Comparison of ENCODE assay signal across 8 mouse cellular contexts in the genomic region with DNA sequence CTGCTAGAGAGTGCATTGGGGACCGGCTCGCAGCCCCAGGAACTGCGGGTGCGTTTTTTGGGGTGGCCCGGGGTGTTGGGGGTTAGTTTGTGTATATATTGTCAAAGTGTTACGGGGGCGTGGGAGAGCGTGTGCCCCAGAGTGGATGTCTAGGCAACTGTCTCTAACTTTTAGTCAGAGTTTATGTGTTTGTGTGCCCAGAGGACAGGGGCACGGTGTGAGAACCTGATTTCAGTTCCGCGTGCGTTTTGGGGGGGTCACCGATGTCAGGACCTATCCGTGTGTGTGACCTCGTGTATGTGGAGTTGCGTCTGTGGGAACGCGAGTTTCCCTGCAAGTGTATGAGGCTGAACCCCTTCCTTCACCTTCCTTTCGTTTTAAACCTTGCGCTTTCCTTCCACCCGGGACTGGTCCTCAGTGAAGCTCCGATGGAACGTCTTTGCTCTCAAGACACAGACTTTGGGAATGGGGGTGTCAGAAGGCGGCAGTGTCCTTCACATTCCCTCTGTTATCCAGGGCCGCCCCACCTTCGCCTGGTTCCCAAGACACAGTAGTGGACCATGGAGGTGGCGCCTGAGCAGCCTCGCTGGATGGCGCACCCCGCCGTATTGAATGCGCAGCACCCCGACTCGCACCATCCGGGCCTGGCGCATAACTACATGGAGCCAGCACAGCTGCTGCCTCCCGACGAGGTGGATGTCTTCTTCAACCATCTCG. TPM values are rescaled to one million over a fixed set of nuclear protein-coding genes. Genes with fewer than 3 reads are reported as not detected.
A peak's percentile ranks its signal among the peaks of the same experiment; 100 is the strongest.
DNase-seq lines count a peak whose midpoint lies in the region; ATAC-seq lines count a peak whose summit lies in the region.

No protein-coding gene starts in this region.

- no peaks in the 10 kb centered on the region for H3K9me3 ChIP-seq in lung, embryonic 15.5 days
- no peaks in the 10 kb centered on the region for H3K9me3 ChIP-seq in forebrain, embryonic 12.5 days
- no peaks in the 10 kb centered on the region for H3K9me3 ChIP-seq in kidney, embryonic 16.5 days (ENCODE audit: low read length)
- H3K9me3 ChIP-seq in midbrain, embryonic 14.5 days (ENCODE audit: control insufficient read depth, low read length), result no peaks in the 10 kb centered on the region

- DNase-seq in lung, postnatal 25 days (ENCODE audit: low spot score), result no peak
- DNase-seq in midbrain, embryonic 14.5 days, result peak; percentile 49
- DNase-seq in adrenal gland, postnatal 4 days (ENCODE audit: low spot score in 2 of 2), result no peak
- no peak for DNase-seq in retina, postnatal 1 day

- H3K4me2 ChIP-seq in lung, embryonic 15.5 days, result peak overlapping the region; percentile 79
- H3K4me2 ChIP-seq in forebrain, embryonic 12.5 days, result peak overlapping the region; percentile 63
- peak overlapping the region; percentile 79 for H3K4me2 ChIP-seq in kidney, embryonic 16.5 days (replicated peaks; ENCODE audit: low read depth, low read length)
- peak overlapping the region; percentile 61 for H3K4me2 ChIP-seq in midbrain, embryonic 14.5 days (ENCODE audit: low read length)

- peak overlapping the region; percentile 41; the same call in 1 of the 2 replicates for H3K9ac ChIP-seq in lung, embryonic 15.5 days
- H3K9ac ChIP-seq in forebrain, embryonic 12.5 days, result peak overlapping the region; percentile 30; the same call in 1 of the 2 replicates
- peak overlapping the region; percentile 71 for H3K9ac ChIP-seq in kidney, embryonic 16.5 days (replicated peaks; ENCODE audit: low read length)
- peak overlapping the region; percentile 43; the same call in 1 of the 2 replicates for H3K9ac ChIP-seq in midbrain, embryonic 14.5 days (replicated peaks; ENCODE audit: low read length)

- H3K27me3 ChIP-seq in lung, embryonic 15.5 days, result peaks cover 100% of the 10 kb centered on the region
- H3K27me3 ChIP-seq in forebrain, embryonic 12.5 days, result peaks cover 100% of the 10 kb centered on the region
- H3K27me3 ChIP-seq in kidney, embryonic 16.5 days (ENCODE audit: insufficient read depth, low read length), result peaks cover 94% of the 10 kb centered on the region
- H3K27me3 ChIP-seq in midbrain, embryonic 14.5 days (ENCODE audit: control insufficient read depth, insufficient read depth, low read length), result peaks cover 90% of the 10 kb centered on the region

- H3K27ac ChIP-seq in lung, embryonic 15.5 days, result no peak overlapping the region
- no peak overlapping the region for H3K27ac ChIP-seq in forebrain, embryonic 12.5 days
- no peak overlapping the region for H3K27ac ChIP-seq in kidney, embryonic 16.5 days (ENCODE audit: low read length)
- no peak overlapping the region for H3K27ac ChIP-seq in midbrain, embryonic 14.5 days (replicated peaks; ENCODE audit: low read depth, low read length)

- WGBS in lung, embryonic 15.5 days, result 2% methylated on average over 39 of the region's 39 CpGs
- 1% methylated on average over 39 of the region's 39 CpGs for WGBS in forebrain, embryonic 12.5 days
- 1% methylated on average over 39 of the region's 39 CpGs for WGBS in kidney, embryonic 16.5 days
- 1% methylated on average over 39 of the region's 39 CpGs for WGBS in midbrain, embryonic 14.5 days

- no peaks in the 10 kb centered on the region for H3K36me3 ChIP-seq in lung, embryonic 15.5 days
- H3K36me3 ChIP-seq in forebrain, embryonic 12.5 days (replicated peaks), result no peaks in the 10 kb centered on the region
- no peaks in the 10 kb centered on the region for H3K36me3 ChIP-seq in kidney, embryonic 16.5 days (ENCODE audit: insufficient read depth, low read length)
- no peaks in the 10 kb centered on the region for H3K36me3 ChIP-seq in midbrain, embryonic 14.5 days (ENCODE audit: control insufficient read depth, insufficient read depth, low read length)

- H3K4me1 ChIP-seq in lung, embryonic 15.5 days, result peaks cover 40% of the 10 kb centered on the region
- peaks cover 41% of the 10 kb centered on the region for H3K4me1 ChIP-seq in forebrain, embryonic 12.5 days
- peaks cover 68% of the 10 kb centered on the region for H3K4me1 ChIP-seq in kidney, embryonic 16.5 days (ENCODE audit: insufficient read depth, low read length)
- peaks cover 40% of the 10 kb centered on the region for H3K4me1 ChIP-seq in midbrain, embryonic 14.5 days (ENCODE audit: control insufficient read depth, insufficient read depth, low read length)

- ATAC-seq in lung, embryonic 15.5 days (ENCODE audit: borderline replicate concordance, extremely low read depth, low FRiP score, low TSS enrichment), result no peak
- ATAC-seq in forebrain, embryonic 12.5 days (ENCODE audit: low FRiP score), result no peak
- ATAC-seq in kidney, embryonic 16.5 days (ENCODE audit: low FRiP score, low TSS enrichment), result no peak
- ATAC-seq in midbrain, embryonic 14.5 days (ENCODE audit: low FRiP score, low TSS enrichment), result no peak
- ATAC-seq in inflammation-experienced regulatory T-cells, adult 6 months, result no peak

- H3K4me3 ChIP-seq in lung, embryonic 15.5 days, result peak overlapping the region; percentile 51
- peak overlapping the region; percentile 40 for H3K4me3 ChIP-seq in forebrain, embryonic 12.5 days (replicated peaks)
- H3K4me3 ChIP-seq in kidney, embryonic 16.5 days (ENCODE audit: low read length), result peak overlapping the region; percentile 63
- H3K4me3 ChIP-seq in midbrain, embryonic 14.5 days (replicated peaks; ENCODE audit: low read depth, low read length), result peak overlapping the region; percentile 42

RNA-seq across cellular contexts. Expression of a gene that starts 5.5 kb away (rescaled TPM):
- 17.5 and 17.9 TPM in 2 replicates for polyA plus RNA-seq in lung, embryonic 15.5 days (2015; fragmentation: Nextera tagmentation; extraction: Ambion mirVana)
- polyA plus RNA-seq in forebrain, embryonic 12.5 days (2016; fragmentation: Nextera tagmentation; extraction: Ambion mirVana), result 9.4 and 14.6 TPM in 2 replicates
- polyA plus RNA-seq in kidney, embryonic 16.5 days (2015; fragmentation: Nextera tagmentation; extraction: Ambion mirVana), result 66.3 and 68.9 TPM in 2 replicates
- polyA plus RNA-seq in midbrain, embryonic 14.5 days (2014; fragmentation: Nextera tagmentation; extraction: Ambion mirVana), result 15.4 and 23.0 TPM in 2 replicates
- total RNA-seq in adrenal gland, postnatal 4 days (2021), result 10 to 100 TPM; 55.5 to 62.7 TPM
- not detected for polyA plus RNA-seq in inflammation-experienced regulatory T-cells, adult 6 months (2017; shearing (Covaris generic))

RNA-seq across cellular contexts. Expression of a gene that starts 22.9 kb away (rescaled TPM):
- not detected in 2 replicates for polyA plus RNA-seq in lung, embryonic 15.5 days (2015; fragmentation: Nextera tagmentation; extraction: Ambion mirVana)
- polyA plus RNA-seq in forebrain, embryonic 12.5 days (2016; fragmentation: Nextera tagmentation; extraction: Ambion mirVana), result not detected in 2 replicates
- polyA plus RNA-seq in kidney, embryonic 16.5 days (2015; fragmentation: Nextera tagmentation; extraction: Ambion mirVana), result not detected in 2 replicates
- polyA plus RNA-seq in midbrain, embryonic 14.5 days (2014; fragmentation: Nextera tagmentation; extraction: Ambion mirVana), result not detected in 2 replicates
- not detected for total RNA-seq in adrenal gland, postnatal 4 days (2021)
- not detected for polyA plus RNA-seq in inflammation-experienced regulatory T-cells, adult 6 months (2017; shearing (Covaris generic))

Comparison
In these comparisons a context has a peak if more than half of its experiments do, and no peak if none do; other contexts are left out.
1. RNA of a gene that starts 5.5 kb away (polyA plus RNA-seq): 66.3 to 68.9 TPM in kidney, embryonic 16.5 days, 15.4 to 23.0 TPM in midbrain, embryonic 14.5 days, 17.5 to 17.9 TPM in lung, embryonic 15.5 days and 9.4 to 14.6 TPM in forebrain, embryonic 12.5 days; not detected in inflammation-experienced regulatory T-cells, adult 6 months; every median in the first group is over 10 times any median in the second.
2. Peak in every context shown above with its lines, with median percentiles within 50 percentile points of each other: H3K4me2 ChIP-seq, H3K4me3 ChIP-seq and H3K9ac ChIP-seq.